Mouse (Mus musculus) left cerebral cortex, postnatal 25 days (tissue): ENCODE data around the gene B430305J03Rik. TPM values are rescaled to one million over a fixed set of nuclear protein-coding genes. Genes with fewer than 3 reads are reported as not detected.

Experiments
- DNase-seq, 2 experiments: peaks; one replicate each; pipeline ENCODE4 v3.0.0; 2022; ENCODE audit warnings: low spot score in 2 of 2, mixed read lengths in 1 of 2
- intact Hi-C: fragments of 180-260 bp; cut with DNase I; formaldehyde crosslinking; loops from one replicate; pipeline ENCODE4 v1.15.1; 2025
- total RNA-seq, 2 experiments: library from RNA; stranded (reverse); gene quantifications; 2 replicates each; pipeline ENCODE4 v1.2.3; 2021

B430305J03Rik gene
- total RNA-seq: 1 to 10 TPM; 2.4 to 2.7 TPM

DNA sequence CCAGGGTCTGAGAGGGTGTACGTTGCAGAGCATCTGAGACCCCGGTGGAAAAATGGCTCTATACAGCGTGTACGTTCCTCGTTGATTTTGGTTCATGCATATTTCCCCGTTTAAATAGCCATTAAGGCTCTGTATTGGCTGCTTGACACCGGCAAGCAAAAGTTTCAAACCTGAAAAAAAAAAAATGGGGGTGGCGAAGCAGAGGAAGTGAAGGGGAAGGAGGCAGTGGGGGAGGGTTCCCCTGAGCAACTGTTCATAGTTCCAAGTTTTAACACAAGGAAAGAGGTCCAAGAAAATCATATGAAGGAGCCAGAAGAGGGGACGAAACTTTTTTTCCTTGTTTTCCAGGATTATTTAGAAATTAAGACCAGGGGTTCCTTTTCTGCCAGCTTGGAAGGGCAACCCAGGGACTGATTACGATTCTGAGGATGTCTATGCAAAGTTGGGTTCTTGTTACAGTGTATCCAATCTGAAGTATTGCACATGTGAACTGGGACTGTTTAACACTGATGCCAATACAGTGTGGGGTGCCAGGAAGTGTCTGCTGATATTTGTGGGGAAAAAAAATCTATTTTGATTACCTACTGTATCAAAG, at the start of gene B430305J03Rik:
Gene B430305J03Rik, minus strand, starts transcription at position 173 of the 595 bp plus-strand sequence.
- intact Hi-C loops: loop anchor here (2.0 to 5.0 kb wide), 2 partner anchors 121 to 805 kb away; no protein-coding TSS in a partner anchor
- DNase-seq: peak in 1 of 2 experiments; percentile 31

DNA sequence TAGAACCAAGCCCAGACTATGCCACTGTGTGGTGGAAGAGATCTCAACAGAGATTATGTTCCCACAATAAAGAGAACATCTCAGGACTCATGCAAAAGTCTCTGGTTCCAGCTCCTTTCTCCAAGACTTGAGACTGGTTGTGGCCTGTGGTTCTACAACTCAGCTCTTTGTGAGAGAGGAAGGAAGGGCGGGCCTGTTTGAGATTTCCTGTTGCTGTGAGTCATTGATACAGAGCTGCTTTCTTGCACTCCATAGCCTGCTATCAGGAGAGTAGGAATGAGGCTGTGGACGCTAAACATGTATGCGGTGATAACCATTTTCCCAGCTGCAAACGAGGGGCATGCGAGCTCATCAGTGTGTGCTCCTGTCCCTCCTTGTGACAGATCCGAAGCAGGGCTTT, 43.9 kb upstream of the B430305J03Rik start:
- intact Hi-C loops: no loop called here
- no peak for DNase-seq

DNA sequence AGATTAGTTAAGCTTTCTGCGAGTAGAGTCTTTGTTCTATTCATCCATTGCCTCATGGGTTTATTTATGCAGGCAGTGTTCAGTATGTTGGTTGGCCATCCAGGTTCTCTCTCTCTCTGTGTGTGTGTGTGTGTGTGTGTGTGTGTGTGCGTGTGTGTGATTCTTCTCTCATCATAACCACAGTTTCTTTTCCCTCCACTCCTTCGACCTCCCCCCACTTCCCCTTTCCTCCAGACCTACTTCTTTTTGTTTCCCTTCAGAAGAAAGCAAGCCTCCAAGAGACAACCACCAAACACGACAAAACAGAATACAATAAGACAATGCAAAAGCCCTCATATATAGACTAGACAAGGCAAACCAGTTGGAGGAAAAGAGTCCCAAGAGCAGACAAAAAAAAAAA, 41.2 kb upstream of the B430305J03Rik start:
- no peak for DNase-seq
- intact Hi-C loops: no loop called here

DNA sequence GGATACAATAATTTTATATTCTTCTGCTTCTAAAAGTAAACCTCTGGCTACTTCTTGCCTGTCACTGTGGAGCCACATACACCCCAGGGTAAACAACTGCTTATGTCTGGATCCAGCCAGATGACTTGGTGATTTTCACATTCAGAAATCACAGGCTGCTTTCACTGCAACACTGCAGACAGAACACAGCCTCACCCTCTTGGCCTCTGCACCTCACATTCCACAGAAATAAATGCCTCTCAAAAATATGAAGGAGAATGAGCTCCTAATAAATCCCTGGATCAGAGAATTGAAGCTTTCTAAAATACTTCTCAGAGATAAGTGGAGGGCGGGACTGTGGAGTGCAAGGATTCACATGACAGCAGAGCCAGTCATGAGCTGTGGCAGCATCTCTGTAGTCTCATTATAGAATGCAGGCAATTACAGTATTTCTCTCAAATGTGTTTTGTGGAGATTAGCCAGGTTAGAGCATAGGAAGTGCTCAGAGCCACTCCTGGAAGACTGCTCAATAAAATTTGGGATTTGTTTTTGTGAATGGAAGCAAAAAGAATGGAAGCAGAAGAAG, 35.2 kb upstream of the B430305J03Rik start:
- no peak for DNase-seq
- intact Hi-C loops: no loop called here

DNA sequence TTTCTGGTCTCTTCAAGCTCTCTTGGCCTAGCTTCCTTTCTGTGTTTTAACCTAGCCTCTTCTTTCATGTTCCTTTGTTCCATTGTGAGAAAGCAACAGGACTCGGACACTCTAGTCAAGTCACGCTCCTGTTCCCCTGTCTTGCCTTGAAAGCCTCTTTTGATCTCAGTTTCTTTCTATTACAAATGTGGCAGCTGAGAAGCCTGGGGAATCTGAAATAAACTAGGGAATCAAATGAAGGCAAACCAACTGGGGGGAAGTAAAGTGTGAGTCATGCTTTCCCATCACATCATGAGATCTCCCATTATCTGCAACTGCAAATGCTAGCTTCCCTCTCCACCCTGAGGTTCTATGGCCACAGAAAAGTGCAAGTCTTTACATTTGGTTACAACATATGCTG, 31.0 kb upstream of the B430305J03Rik start:
- DNase-seq: no peak
- intact Hi-C loops: no loop called here

DNA sequence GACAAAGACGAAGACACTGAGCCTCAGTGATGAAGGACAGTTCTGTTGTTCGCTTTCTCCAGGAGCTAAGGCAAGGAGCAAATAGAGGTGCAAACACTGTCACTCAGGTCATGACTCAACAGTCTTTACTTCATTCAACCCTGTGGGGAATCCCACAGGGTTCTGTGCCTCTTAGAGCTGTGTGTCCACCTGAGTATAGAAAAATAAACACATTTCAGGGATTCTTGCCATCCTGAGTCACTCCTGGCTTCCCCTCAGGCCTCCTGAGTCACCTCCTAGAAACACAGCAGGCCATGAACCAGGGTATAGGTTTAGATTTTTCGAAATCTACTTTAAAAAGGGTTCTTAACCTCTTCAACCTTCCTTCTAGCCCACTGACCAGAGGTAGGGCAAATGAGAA, 29.6 kb upstream of the B430305J03Rik start:
- no peak for DNase-seq
- intact Hi-C loops: no loop called here

DNA sequence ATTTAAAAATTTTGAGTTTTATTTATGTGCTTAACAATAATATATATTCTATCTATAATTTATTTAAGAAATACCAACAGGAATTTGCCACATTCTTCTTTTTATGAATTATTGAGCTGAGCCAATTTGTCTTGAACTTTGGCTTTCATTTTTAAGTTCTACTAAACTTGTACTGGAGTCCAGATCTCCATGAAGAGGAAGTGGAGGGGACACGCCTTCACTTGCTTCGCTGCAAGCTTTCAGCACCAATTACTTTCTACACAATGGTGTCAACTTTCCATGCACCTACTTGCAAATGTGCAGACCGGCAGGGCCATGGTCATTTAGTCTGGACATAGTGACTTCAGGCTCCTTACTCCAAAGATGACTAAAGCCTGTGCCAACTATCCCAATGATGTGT, 27.8 kb upstream of the B430305J03Rik start:
- DNase-seq: no peak
- intact Hi-C loops: no loop called here

DNA sequence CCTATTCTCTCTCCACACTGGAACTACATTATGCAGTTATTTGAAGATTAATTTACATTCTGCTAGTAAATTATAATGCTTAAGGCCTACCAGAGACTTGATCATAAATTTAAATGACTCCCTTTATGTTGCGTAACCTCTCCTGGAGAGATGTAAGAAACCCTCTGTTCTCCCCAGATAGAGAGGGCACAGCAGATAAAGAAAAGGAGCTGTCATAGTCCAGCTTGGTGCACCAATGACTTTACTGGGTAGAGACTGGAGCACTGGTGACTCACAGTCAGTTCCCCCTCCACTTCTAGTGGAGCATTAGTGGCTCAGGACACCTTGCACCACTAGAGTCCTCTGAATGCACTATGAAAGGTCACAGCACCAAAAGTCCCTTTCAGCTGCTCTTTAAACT, 27.1 kb upstream of the B430305J03Rik start:
- intact Hi-C loops: no loop called here
- no peak for DNase-seq

DNA sequence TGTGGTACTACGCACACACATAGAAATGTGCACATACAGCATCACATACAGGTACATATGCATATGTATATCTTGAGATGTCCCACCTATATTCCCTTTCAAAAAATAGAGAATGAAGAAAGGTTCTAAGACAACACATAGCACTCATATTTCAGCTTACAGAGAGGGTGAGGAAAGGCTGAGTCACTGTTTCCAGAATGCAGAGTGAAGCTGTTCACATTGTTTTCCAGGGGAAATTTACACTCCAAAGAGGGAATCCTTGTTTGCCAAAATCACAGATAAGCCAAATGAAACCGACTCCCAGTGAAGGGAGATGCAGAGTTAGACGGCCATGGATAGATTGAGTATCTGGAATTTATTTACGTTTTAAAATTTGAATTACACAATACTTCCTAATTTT, 25.8 kb upstream of the B430305J03Rik start:
- intact Hi-C loops: no loop called here
- no peak for DNase-seq

DNA sequence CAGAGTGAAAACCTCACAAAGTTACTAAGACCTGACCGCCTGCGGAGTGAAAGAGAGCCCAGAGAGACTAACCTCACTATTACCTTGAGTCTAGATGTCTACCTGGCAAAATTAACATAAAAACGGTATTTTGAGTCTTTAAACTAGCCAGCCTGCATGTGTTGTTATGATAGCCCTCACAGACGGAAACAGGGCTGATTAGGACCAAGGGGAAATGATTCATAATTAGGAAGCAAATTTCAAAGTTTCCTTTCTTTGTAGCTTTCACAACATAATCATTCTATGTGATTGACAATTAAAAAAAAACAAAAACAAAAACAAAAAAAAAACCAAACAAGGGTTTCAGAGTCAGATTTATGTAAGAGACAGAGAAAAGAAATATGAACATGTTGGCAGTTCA, 20.6 kb upstream of the B430305J03Rik start:
- no peak for DNase-seq
- intact Hi-C loops: no loop called here

DNA sequence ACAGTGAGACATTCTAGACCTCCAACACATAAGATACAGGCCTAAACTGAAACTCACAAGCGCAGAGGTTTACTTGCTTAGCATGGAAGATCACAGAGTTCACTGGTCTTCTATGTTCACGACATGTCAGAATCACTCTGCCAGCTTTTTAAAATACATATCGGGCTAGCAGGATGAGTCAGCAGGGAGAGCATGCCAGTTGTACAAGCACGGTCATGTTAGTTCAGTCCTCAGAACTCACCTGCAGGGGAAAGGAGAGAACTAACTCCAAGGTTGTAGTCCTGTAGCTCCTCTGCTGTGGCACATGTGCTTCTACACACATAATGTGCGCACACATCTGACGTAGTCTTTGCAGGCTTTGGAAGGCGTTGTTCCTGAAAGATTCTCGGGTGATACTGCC, 10.2 kb upstream of the B430305J03Rik start:
- DNase-seq: no peak
- intact Hi-C loops: no loop called here

DNA sequence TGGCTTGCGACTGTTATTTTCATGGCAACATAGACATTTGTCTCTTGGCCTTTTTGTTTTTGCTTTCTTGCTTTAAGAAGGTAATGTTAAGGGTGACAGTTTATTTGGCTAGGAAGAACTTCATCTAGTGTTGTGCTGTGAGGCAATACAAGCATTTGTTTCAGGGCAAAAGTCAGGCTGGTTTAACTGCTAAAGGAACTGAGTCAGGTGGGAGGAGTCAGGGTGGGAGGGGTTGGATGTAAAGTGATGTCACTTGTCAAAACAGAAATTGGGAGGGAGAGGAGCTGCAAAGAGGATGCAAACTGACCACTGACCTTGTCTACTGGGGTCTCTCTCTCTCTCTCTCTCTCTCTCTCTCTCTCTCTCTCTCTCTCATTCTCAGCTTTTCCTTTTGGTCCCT, 2.7 kb upstream of the B430305J03Rik start:
- intact Hi-C loops: loop anchor here (5.0 kb wide), 1 partner anchor 119 kb away; no protein-coding TSS in a partner anchor
- DNase-seq: no peak

DNA sequence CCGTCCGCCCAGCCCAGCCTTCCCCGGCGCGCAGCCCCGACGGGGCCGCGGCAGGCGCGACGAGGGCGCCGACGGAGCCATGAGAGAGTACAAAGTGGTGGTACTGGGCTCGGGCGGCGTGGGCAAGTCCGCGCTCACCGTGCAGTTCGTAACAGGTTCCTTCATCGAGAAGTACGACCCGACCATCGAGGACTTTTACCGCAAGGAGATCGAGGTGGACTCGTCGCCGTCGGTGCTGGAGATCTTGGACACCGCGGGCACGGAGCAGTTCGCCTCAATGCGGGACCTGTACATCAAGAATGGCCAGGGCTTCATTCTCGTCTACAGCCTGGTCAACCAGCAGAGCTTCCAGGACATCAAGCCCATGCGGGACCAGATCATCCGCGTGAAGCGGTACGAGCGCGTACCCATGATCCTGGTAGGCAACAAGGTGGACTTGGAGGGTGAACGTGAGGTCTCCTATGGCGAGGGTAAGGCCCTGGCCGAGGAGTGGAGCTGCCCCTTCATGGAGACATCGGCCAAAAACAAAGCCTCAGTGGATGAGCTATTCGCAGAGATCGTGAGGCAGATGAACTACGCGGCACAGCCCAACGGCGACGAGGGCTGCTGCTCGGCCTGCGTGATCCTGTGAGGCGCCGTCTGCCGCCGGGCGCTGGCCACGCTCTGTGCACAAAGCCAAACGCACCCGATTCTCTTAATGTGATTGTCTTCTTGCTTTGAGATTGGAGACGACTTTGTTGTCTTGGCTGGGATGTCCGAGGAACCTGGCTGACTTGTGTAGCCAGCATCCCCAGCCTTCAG, 573 bp downstream of the B430305J03Rik start:
- intact Hi-C loops: loop anchor here (2.0 to 5.0 kb wide), 5 partner anchors 98 to 827 kb away; no protein-coding TSS in a partner anchor
- peak; percentile 53 to 65 for DNase-seq

DNA sequence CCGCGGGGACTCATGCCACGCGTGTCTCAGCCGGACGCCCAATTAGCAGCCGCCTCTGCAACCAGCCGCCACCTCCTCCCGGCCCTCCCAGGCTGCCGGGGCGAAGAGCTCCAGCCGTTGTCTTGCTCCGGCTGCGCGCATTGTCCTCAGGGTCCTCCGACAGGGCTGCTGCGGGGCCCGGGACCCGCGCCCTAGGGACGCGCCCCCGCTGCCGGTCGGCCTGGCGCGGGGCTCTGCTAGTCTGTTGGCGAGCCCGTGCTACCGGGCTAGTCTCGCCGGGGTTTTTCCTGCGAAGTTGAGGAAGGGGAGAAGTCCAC, 1.1 kb downstream of the B430305J03Rik start:
- no peak for DNase-seq

DNA sequence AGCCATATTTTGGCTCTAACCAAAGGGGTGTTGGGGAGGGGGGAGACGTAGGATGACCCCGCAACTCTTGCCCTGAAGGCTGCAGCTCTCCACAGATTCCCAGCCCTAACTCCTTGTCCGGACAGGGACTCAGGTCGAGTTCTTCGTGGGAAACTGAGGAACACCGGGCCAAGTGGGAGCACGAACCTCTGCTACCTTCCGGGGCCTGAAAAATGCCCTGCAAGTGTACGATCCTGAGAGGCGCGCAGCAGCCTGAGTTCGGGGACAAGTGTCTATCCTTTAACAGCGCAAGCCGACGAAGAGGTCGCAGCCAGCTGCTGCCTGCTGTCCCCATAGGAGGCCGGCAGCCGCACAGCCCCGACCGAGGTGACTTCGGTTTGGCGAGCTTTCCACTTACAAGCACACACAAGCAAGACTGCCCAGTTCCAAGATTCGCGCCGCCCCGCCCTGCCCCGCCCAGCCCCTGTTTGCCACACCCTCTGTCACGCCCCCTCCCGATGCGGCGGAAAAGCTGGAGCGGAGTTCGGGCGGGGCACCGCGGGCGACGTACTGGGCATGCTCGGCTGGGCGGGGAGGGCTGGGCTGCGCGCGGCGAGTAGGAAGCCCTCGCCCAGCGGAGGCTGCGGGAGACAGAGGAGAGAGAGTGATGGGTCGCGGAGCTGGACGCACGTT, 1.6 kb downstream of the B430305J03Rik start:
- peak; percentile 94 to 97 for DNase-seq
- intact Hi-C loops: loop anchor here (1.0 to 5.0 kb wide), 5 partner anchors 44 to 828 kb away; no protein-coding TSS in a partner anchor

More for the DNA sequence above, 1.1 kb downstream of the B430305J03Rik start:
- intact Hi-C loops: loop anchor here (2.0 to 5.0 kb wide), 4 partner anchors 97 to 828 kb away; no protein-coding TSS in a partner anchor

DNA sequence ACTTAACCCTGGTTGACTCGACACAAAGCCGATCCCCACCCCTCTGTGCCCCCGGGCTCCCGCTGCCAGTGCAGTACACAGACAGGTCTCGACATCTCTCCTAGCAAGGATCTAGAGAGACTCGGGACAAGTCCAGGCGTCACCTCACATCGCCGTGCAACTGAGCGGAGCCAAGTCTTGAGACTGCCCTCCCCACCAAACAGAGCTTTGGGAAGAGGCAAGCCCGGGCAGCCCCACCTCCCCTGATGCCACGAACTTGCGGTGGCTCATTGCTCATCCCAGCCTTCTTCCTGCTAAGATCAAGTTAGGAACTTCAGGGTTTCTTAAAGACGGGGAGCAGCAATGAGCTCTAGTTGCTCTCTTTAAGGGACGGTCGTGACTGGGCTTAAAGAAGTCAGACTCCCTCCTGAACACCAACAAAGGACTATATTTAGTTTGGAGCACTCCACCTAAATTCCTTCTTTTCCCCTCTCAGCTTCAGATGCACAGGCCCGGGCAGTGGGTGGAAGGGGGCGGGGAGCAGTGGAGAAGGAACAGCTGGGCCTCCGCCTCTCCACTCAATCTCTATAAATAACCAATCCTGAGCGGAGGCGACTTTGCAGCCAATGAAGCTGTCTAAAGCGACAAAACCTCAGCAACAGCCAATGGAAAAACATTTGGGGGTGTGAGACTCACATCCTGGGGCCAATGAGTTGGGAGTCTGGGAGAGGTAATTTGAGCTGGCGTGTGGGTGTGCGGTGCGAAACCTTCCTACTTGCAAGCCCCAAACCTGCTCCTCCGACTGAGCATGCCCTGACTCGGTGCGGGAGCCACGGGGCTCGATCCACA, 2.4 kb downstream of the B430305J03Rik start:
- DNase-seq: peak; percentile 94 to 100
- intact Hi-C loops: loop anchor here (1.0 to 5.0 kb wide), 4 partner anchors 43 to 829 kb away; no protein-coding TSS in a partner anchor

DNA sequence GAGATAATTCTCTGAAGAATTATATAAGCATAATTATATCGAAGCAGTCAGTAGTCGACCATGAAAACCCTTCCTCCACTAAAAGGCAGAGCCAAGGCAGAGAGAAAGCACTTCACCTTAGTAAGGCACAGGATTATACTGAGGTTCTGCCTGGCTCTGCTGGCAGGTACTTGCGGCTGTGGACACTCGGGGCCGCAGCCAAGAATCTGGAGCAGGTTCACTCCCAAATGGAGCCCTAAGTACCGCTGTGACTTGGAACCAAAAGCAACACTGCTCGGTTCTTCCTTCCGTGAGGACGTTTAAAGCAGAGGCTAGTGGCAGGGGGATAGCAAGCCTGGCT, 3.0 kb downstream of the B430305J03Rik start:
- intact Hi-C loops: loop anchor here (1.0 to 5.0 kb wide), 4 partner anchors 42 to 830 kb away; no protein-coding TSS in a partner anchor

DNA sequence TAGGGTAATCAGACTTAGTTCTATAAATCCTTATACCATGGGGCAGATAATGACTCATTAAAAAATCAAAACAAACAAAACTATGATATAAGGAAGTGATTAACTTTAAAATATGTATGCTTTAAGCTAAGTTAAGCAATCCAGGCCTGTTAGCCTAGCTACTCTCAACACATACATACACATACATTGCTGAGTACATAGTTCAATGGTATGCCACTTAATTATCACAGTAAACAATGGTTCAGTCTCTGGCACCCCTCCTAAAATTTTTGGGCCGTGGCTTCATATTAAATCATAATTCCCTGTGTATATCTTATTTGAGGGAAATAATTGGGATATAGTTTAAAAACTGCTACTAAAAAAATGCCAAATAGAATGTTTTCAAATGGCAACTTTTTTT, 4.4 kb downstream of the B430305J03Rik start, which contains the start of gene Rap2b:
Gene Rap2b, plus strand, starts transcription at position 301 of the 400 bp plus-strand sequence.
- DNase-seq: no peak
- intact Hi-C loops: loop anchor here (5.0 kb wide), 3 partner anchors 94 to 831 kb away; no protein-coding TSS in a partner anchor

More for the DNA sequence above, 3.0 kb downstream of the B430305J03Rik start:
- DNase-seq: no peak

DNA sequence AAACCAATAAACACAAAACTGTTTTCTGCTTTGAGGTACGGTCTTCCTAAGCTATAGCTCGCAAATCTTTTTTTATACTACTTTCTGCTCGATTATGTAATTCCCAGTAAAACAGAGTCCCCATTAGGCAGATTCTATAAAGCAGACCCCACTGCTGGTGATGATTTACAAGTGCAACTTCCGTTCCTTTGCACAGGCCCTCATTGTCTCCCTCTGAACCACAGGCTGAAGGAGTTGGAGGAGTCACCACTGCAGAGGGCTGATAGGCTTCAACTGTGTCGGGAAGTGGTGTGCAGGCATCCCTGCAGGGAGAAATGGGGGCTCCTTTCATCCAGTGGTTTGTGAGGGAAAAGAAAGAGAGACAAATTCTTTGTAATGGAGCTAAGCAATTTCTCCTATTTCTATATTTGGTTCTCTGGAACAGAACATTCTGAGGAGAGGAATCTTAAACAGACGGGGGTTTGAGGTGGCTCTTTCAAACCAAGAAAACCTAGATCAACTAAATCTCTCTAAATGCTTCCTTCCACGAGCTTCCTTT, 6.9 kb downstream of the B430305J03Rik start:
- intact Hi-C loops: no loop called here
- peak in 1 of 2 experiments; percentile 53 for DNase-seq
